Mouse (Mus musculus): ENCODE results near the gene Ankrd36. TPM values are rescaled to one million over a fixed set of nuclear protein-coding genes. Genes with fewer than 3 reads are reported as not detected.

Gene Ankrd36
- total and polyA plus RNA-seq, 2 experiments: not detected

DNA sequence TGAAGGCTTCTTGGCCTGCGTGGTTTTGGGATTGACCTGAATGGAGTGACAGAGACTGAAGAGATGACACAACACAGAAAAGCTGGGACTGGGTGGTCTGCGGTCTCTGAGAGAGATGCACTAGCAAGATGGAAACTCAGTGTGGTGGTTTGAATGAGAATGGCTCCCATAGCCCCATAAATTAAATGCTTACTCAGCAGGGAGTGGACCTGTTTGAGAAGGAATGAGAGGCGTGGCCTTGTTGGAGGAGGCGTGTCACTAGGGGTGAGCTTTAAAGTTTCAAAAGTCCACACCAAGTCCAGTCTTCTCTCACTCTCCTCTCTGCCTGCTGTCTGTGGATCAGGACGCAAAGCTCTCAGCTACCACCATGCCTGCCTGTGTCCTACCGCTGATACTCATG lies 1.8 kb upstream of the Ankrd36 start:
- Histone ChIP-seq H3K36me3 (ENCODE audit: control insufficient read depth, insufficient read depth, low read length) (no peaks in the 10 kb centered on the region), H3K4me3 (ENCODE audit: insufficient read depth, low read depth, low read length) (no peak overlapping the region), H3K79me2 (ENCODE audit: control insufficient read depth, insufficient read depth, low read length) (no peaks in the 10 kb centered on the region), H3K27me3 (ENCODE audit: control insufficient read depth, insufficient read depth, low read length) (no peaks in the 10 kb centered on the region), H3K4me1 (ENCODE audit: control insufficient read depth, insufficient read depth, low read length) (no peaks in the 10 kb centered on the region), H3K27ac (replicated peaks; ENCODE audit: insufficient read depth, low read depth, low read length) (no peak overlapping the region), H3K9ac (ENCODE audit: low read depth, low read length) (no peak overlapping the region)
- WGBS: 98% methylated on average over 6 of the region's 6 CpGs
- TF ChIP-seq CTCF (IDR thresholded peaks at IDR 0.05; ENCODE audit: low read depth, low read length): no peak
- TF ChIP-seq POLR2A (IDR thresholded peaks at IDR 0.05; ENCODE audit: extremely low read depth, insufficient read depth, low read length): no peak
- DNase-seq (ENCODE audit: extremely low read depth, low read depth, low spot score): no peak

- WGBS: 86% methylated on average over 5 of the region's 5 CpGs
- Histone ChIP-seq H3K4me1 (ENCODE audit: control insufficient read depth, insufficient read depth, low read length) (no peaks in the 10 kb centered on the region), H3K9ac (ENCODE audit: low read depth, low read length) (no peak overlapping the region), H3K36me3 (ENCODE audit: control insufficient read depth, insufficient read depth, low read length) (no peaks in the 10 kb centered on the region), H3K4me3 (ENCODE audit: insufficient read depth, low read depth, low read length) (no peak overlapping the region), H3K79me2 (ENCODE audit: control insufficient read depth, insufficient read depth, low read length) (no peaks in the 10 kb centered on the region), H3K27ac (replicated peaks; ENCODE audit: insufficient read depth, low read depth, low read length) (no peak overlapping the region), H3K27me3 (ENCODE audit: control insufficient read depth, insufficient read depth, low read length) (no peaks in the 10 kb centered on the region)
- no peak for TF ChIP-seq CTCF (IDR thresholded peaks at IDR 0.05; ENCODE audit: low read depth, low read length)
- no peak for TF ChIP-seq POLR2A (IDR thresholded peaks at IDR 0.05; ENCODE audit: extremely low read depth, insufficient read depth, low read length)
- DNase-seq (ENCODE audit: extremely low read depth, low read depth, low spot score): no peak
These were observed 1.4 kb upstream of the Ankrd36 start for GRCm38 (mm10) chr11:5568082-5568481.

DNA sequence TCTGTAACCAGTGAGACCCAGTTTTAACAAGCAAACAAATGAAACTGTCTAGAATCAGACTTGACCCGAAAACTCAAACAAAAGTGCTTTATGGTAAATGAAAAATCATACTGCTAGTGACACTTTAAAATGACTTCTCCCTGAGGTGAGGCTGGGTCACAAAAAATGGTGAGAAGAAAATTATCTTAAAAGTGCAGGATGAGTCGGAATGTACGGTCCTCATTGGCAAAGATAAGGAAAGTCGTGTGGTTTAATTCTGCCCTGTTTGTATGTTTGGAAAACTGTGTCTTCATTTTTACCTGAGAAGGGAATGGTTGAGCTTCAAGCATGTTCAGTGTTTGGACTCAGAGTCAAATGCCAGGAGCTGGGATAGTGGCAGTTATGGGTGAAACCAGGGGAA lies 2.4 kb downstream of the Ankrd36 start:
- Histone ChIP-seq H3K27ac (replicated peaks; ENCODE audit: insufficient read depth, low read depth, low read length) (no peak overlapping the region), H3K4me3 (ENCODE audit: insufficient read depth, low read depth, low read length) (no peak overlapping the region), H3K27me3 (ENCODE audit: control insufficient read depth, insufficient read depth, low read length) (no peaks in the 10 kb centered on the region), H3K4me1 (ENCODE audit: control insufficient read depth, insufficient read depth, low read length) (no peaks in the 10 kb centered on the region), H3K9ac (ENCODE audit: low read depth, low read length) (no peak overlapping the region), H3K79me2 (ENCODE audit: control insufficient read depth, insufficient read depth, low read length) (no peaks in the 10 kb centered on the region), H3K36me3 (ENCODE audit: control insufficient read depth, insufficient read depth, low read length) (no peaks in the 10 kb centered on the region)
- 82% methylated on average over 4 of the region's 4 CpGs for WGBS
- DNase-seq (ENCODE audit: extremely low read depth, low read depth, low spot score): no peak
- TF ChIP-seq POLR2A (IDR thresholded peaks at IDR 0.05; ENCODE audit: extremely low read depth, insufficient read depth, low read length) (no peak), CTCF (IDR thresholded peaks at IDR 0.05; ENCODE audit: low read depth, low read length) (no peak)

- no peak for DNase-seq (ENCODE audit: extremely low read depth, low read depth, low spot score)
- TF ChIP-seq CTCF (IDR thresholded peaks at IDR 0.05; ENCODE audit: low read depth, low read length) (no peak), POLR2A (IDR thresholded peaks at IDR 0.05; ENCODE audit: extremely low read depth, insufficient read depth, low read length) (no peak)
- WGBS: 71% methylated on average over 2 of the region's 2 CpGs
These were observed 4.3 kb downstream of the Ankrd36 start for GRCm38 (mm10) chr11:5573821-5574220.

DNA sequence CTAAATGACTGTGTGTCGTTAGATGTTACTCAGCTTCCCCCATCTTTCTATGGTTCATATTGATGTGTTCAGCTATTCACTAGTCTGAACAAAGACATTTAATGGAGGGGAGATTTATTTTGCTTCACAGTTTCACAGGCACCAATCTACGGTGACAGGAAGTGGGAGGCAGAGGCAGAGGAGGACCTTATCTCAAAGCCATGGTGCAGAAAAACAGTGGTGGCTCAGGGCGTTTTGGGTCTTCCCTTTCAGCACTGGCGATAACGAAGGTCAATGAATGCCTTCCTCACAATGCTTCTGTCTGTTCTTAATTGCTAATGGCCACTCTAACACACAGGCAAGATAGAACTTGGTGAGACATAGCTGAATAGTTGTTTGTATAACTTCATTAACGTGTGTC lies 5.6 kb downstream of the Ankrd36 start:
- Histone ChIP-seq H3K4me3 (ENCODE audit: insufficient read depth, low read depth, low read length) (no peak overlapping the region), H3K36me3 (ENCODE audit: control insufficient read depth, insufficient read depth, low read length) (no peaks in the 10 kb centered on the region), H3K79me2 (ENCODE audit: control insufficient read depth, insufficient read depth, low read length) (no peaks in the 10 kb centered on the region), H3K4me1 (ENCODE audit: control insufficient read depth, insufficient read depth, low read length) (no peaks in the 10 kb centered on the region), H3K9ac (ENCODE audit: low read depth, low read length) (no peak overlapping the region), H3K27me3 (ENCODE audit: control insufficient read depth, insufficient read depth, low read length) (no peaks in the 10 kb centered on the region), H3K27ac (replicated peaks; ENCODE audit: insufficient read depth, low read depth, low read length) (no peak overlapping the region)
- no peak for DNase-seq (ENCODE audit: extremely low read depth, low read depth, low spot score)
- 72% methylated on average over 6 of the region's 6 CpGs for WGBS
- TF ChIP-seq POLR2A (IDR thresholded peaks at IDR 0.05; ENCODE audit: extremely low read depth, insufficient read depth, low read length) (no peak), CTCF (IDR thresholded peaks at IDR 0.05; ENCODE audit: low read depth, low read length) (no peak)

More at GRCm38 (mm10) chr11:5573821-5574220, 4.3 kb downstream of the Ankrd36 start:
- H3K36me3 ChIP-seq (ENCODE audit: control insufficient read depth, insufficient read depth, low read length): no peaks in the 10 kb centered on the region
- H3K79me2 ChIP-seq (ENCODE audit: control insufficient read depth, insufficient read depth, low read length): no peaks in the 10 kb centered on the region
- H3K9ac ChIP-seq (ENCODE audit: low read depth, low read length): no peak overlapping the region
- H3K27ac ChIP-seq (replicated peaks; ENCODE audit: insufficient read depth, low read depth, low read length): no peak overlapping the region
- H3K27me3 ChIP-seq (ENCODE audit: control insufficient read depth, insufficient read depth, low read length): no peaks in the 10 kb centered on the region
- H3K4me1 ChIP-seq (ENCODE audit: control insufficient read depth, insufficient read depth, low read length): no peaks in the 10 kb centered on the region
- no peak overlapping the region for H3K4me3 ChIP-seq (ENCODE audit: insufficient read depth, low read depth, low read length)

DNA sequence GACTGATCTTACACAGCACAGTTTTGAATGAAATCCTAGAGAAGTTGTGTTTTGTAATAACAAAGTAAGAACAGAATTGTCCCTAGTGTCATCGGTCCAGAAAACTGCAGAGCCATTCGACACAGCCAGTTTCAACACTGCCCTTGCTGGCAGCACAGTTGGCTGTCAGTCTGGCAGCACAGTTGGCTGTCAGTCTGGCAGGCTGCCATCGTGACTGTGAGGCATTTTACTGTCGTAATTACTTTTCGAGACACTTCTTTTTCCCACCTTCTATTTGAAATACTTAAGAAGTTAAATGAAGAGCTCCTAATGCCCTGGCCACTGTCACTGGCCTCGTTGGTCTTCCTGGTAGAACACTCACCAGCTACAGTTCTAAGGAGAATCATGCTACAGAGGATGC lies 22.9 kb downstream of the Ankrd36 start:
- Histone ChIP-seq H3K4me3 (ENCODE audit: insufficient read depth, low read depth, low read length) (no peak overlapping the region), H3K27ac (replicated peaks; ENCODE audit: insufficient read depth, low read depth, low read length) (no peak overlapping the region), H3K4me1 (ENCODE audit: control insufficient read depth, insufficient read depth, low read length) (no peaks in the 10 kb centered on the region), H3K36me3 (ENCODE audit: control insufficient read depth, insufficient read depth, low read length) (no peaks in the 10 kb centered on the region), H3K27me3 (ENCODE audit: control insufficient read depth, insufficient read depth, low read length) (no peaks in the 10 kb centered on the region), H3K9ac (ENCODE audit: low read depth, low read length) (no peak overlapping the region), H3K79me2 (ENCODE audit: control insufficient read depth, insufficient read depth, low read length) (no peaks in the 10 kb centered on the region)
- 21% methylated on average over 6 of the region's 6 CpGs for WGBS
- peak; percentile 86 for DNase-seq (ENCODE audit: extremely low read depth, low read depth, low spot score)
- TF ChIP-seq CTCF (IDR thresholded peaks at IDR 0.05; ENCODE audit: low read depth, low read length) (no peak), POLR2A (IDR thresholded peaks at IDR 0.05; ENCODE audit: extremely low read depth, insufficient read depth, low read length) (no peak)
